Comparison of ENCODE assay signal across 8 mouse cellular contexts in the genomic region with DNA sequence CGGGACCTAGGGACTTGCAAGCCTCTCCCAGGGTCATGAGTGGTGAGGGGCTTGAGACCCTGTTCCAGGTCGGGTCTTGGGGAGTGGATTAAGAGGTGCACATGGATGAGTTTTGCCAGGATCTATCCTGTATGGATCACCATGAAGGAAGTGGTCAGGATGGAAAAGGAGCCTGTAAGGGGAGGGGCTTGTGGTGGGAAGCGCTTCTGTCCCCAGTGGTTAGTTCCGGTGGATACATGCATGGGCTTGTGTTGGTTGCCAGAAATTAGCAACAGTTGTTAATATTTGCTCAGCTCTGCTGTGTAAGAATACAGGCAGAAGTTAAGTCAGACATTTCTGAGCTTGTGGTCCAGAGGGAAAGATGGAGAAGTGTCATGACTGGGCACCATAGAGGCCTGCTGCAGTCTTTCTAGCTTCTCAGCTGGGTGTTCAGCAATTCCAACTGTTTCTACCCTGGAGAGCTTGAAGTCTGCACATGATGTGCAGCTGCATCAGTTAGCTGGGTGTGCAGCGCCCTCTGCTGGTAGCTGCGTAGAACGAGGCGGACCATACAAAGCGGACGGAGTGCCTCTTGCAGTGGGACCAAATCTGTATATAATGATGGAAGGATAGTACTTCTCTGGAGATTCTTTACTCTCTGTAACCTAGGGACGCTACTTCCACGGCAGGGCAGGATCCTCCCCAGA. TPM values are rescaled to one million over a fixed set of nuclear protein-coding genes. Genes with fewer than 3 reads are reported as not detected.
DNase-seq lines count a peak whose midpoint lies in the region; ATAC-seq lines count a peak whose summit lies in the region.

No protein-coding gene starts in this region.

- 27% methylated on average over 12 of the region's 12 CpGs for WGBS in hindbrain, embryonic 15.5 days

- no peaks in the 10 kb centered on the region for H3K9me3 ChIP-seq in hindbrain, embryonic 15.5 days

- peaks cover 5% of the 10 kb centered on the region; the same call in 1 of the 2 replicates for H3K4me1 ChIP-seq in hindbrain, embryonic 15.5 days (replicated peaks)

- DNase-seq in R1 (ENCODE audit: low read depth, low spot score) = peak; percentile 87
- DNase-seq in cerebellum, postnatal 10 days = peak; percentile 90 to 91
- DNase-seq in frontal cortex, postnatal 10 days (ENCODE audit: low spot score in 2 of 2) = peak; percentile 70 to 80
- DNase-seq in layer of hippocampus, postnatal 25 days (ENCODE audit: extremely low spot score in 1 of 2, low spot score in 1 of 2) = peak; percentile 80 to 93
- DNase-seq in lung, postnatal 36 days = peak; percentile 81
- peak; percentile 83 for DNase-seq in retina, postnatal 1 day
- DNase-seq in thymus, postnatal 36 days = peak; percentile 69 to 71

- peaks cover 56% of the 10 kb centered on the region for H3K36me3 ChIP-seq in hindbrain, embryonic 15.5 days

- peak; percentile 50; the same call in 1 of the 2 replicates for ATAC-seq in hindbrain, embryonic 15.5 days (ENCODE audit: low FRiP score, low read depth)

- no peak overlapping the region for H3K4me2 ChIP-seq in hindbrain, embryonic 15.5 days

- H3K27ac ChIP-seq in hindbrain, embryonic 15.5 days (replicated peaks) = no peak overlapping the region

- no peak overlapping the region for H3K9ac ChIP-seq in hindbrain, embryonic 15.5 days

- H3K4me3 ChIP-seq in hindbrain, embryonic 15.5 days = no peak overlapping the region

- no peaks in the 10 kb centered on the region for H3K27me3 ChIP-seq in hindbrain, embryonic 15.5 days

RNA-seq across cellular contexts. Expression of a gene that starts 25.8 kb away (rescaled TPM):
- 79.9 and 85.8 TPM in 2 replicates for polyA plus RNA-seq in hindbrain, embryonic 15.5 days (2015; fragmentation: Nextera tagmentation; extraction: Ambion mirVana)
- total RNA-seq in layer of hippocampus, postnatal 25 days (2021) = 100 to 1,000 TPM; 174 to 177 TPM

RNA-seq across cellular contexts. Expression of a gene that starts 35.9 kb away (rescaled TPM):
- polyA plus RNA-seq in hindbrain, embryonic 15.5 days (2015; fragmentation: Nextera tagmentation; extraction: Ambion mirVana) = 11.0 and 14.2 TPM in 2 replicates
- 10 to 100 TPM; 26.2 to 27.9 TPM for total RNA-seq in layer of hippocampus, postnatal 25 days (2021)
